Mouse (Mus musculus) heart, postnatal 25 days (tissue): ENCODE data around the gene Gm6309. TPM values are rescaled to one million over a fixed set of nuclear protein-coding genes. Genes with fewer than 3 reads are reported as not detected.
A peak's percentile ranks its signal among the peaks of the same experiment; 100 is the strongest.
"Not testable (repeated sequence)": the region's sequence is repeated elsewhere in the genome, so short reads cannot be mapped to it uniquely, and the experiment has no call there.

ENCODE experiments used
- DNase-seq: peaks from one replicate; pipeline ENCODE4 v3.0.0; 2022; ENCODE audit warnings: low spot score
- intact Hi-C: fragments of 180-260 bp; cut with DNase I; formaldehyde crosslinking; loops from one replicate; pipeline ENCODE4 v1.15.1; 2025
- total RNA-seq, 2 experiments: library from RNA; stranded (reverse); gene quantifications; 2 replicates each; pipeline ENCODE4 v1.2.3; 2021

Gene Gm6309
- not detected for total RNA-seq

DNA sequence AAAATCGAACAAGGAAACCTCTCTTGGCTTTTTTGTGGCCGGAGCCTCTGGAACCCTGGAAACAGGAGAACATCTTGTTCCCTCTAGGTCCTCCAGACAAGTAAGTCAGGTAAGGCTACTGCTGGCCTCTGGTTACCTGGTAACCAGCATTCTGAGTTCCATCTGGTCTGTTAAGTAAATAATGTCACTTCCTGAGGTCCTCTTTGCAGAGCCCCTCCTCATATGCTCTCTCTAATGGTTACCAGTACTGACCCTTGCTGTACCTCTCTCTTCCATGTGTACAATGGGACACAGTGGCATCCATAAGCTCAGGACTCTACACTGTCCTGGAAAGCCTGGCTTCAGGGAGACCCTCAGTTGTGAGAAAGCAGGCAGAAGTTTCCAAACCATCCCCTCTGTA lies at the start of gene Gm6309:
Gene Gm6309, minus strand, starts transcription at position 101 of the 400 bp plus-strand sequence.
- intact Hi-C loops, result not testable (repeated sequence)

DNA sequence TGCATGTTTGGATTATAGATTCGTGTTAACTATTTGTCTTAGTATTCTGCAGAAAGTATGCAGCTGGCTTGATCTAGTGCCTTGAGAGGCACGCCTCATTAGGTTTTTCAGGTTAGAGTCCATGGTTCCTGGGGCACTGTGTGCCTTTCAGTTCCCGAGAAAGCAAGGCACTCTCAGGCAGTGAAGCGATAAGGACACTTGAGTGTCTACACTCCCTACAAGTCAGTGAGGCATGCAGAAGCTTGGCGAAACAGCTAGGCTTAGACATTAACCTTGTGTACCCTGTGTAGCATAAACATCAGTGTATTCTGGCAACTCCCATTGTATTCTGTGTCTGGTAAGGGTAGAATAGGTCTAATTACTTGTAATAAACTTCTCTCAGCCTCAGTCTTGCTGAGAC lies 35.0 kb upstream of the Gm6309 start:
- DNase-seq, result no peak
- intact Hi-C loops, result no loop called here

More for the DNA sequence above, at the start of gene Gm6309:
- DNase-seq, result not testable (repeated sequence)

DNA sequence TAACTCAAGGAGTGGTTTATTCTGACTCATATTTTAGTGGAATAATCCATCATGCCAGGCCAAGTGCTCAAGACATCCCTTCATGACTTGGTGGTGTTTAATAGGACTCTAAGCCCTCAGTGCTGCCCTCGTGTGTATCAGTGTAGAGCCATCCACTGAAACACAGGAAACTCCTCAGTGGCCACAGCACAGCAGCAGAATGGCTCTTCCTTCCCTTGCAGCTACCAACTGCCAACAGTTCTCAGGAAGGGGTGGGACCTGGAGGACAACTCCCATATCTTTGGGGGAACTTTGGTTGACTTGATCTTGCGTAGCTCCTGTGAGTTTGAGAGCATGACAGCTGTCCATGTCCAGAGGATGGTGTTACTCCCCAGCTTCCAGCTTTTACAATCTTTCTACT lies 33.4 kb upstream of the Gm6309 start:
- intact Hi-C loops, result no loop called here

DNA sequence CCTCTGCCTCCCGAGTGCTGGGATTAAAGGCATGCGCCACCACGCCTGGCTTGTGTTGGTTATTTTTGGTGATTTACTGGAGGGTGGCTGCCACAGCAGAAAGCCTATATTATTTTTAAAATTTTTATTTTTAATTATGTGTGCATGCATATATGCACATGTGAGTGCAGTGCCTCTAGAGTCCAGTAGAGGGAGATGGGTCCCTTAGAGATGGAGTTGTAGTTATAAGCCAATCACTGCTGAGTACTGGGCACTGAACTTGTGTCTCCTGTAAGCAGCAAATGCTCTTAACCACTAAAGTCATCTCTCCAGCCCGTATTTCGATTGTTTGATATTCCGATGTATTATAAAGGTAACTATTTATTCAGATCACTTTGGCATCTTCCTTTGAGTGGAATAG lies 30.1 kb upstream of the Gm6309 start:
- intact Hi-C loops, result no loop called here
- DNase-seq, result no peak

More for the DNA sequence above, 33.4 kb upstream of the Gm6309 start:
- no peak for DNase-seq

DNA sequence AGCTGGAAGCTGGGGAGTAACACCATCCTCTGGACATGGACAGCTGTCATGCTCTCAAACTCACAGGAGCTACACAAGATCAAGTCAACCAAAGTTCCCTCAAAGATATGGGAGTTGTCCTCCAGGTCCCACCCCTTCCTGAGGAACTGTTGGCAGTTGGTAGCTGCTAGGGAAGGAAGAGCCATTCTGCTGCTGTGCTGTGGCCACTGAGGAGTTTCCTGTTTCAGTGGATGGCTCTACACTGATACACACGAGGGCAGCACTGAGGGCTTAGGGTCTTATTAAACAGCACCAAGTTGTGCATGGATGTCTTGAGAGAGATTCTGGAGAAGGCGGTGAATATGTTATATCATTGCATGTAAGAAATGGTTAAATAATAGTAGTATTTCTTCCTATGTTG lies 29.0 kb upstream of the Gm6309 start:
- no peak for DNase-seq
- intact Hi-C loops, result no loop called here

DNA sequence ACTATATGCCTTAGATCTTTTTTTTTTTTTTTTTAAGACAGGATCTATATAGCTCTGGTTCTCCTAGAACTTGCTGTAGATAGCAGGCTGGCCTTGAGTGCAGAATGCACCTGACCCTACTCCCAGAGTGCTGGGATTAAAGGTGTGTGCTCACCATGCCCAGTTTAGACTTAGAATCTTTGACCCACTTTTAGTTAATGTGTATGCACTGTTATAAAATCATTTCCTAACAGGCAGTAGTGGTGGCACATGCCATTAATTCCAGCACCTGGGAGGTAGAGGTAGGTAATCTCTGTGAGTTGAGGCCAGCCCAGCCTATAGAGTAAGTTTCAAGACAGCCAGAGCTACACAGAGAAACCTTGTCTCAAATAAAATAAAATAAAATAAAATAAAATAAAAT lies 28.6 kb upstream of the Gm6309 start:
- intact Hi-C loops, result no loop called here
- DNase-seq, result no peak

DNA sequence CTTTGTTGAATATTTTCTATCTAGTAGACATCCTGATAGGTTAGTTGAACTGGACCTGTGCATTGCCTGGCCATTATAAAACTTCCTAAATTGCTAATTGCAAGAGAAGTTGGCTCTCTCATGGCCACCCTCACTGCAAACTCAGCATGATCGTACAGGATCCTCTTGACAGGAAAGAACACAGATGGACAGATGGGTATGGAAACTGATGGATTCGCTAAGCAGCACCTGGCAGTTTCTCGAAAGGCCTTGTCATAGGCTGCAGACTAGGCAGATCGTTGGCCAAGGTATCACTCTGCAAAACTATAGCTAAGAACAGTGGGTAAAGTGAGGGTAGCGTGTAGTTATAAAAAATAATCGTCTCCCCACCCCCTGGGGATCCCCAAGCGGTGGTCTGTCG lies 22.8 kb upstream of the Gm6309 start:
- no peak for DNase-seq
- intact Hi-C loops, result no loop called here

DNA sequence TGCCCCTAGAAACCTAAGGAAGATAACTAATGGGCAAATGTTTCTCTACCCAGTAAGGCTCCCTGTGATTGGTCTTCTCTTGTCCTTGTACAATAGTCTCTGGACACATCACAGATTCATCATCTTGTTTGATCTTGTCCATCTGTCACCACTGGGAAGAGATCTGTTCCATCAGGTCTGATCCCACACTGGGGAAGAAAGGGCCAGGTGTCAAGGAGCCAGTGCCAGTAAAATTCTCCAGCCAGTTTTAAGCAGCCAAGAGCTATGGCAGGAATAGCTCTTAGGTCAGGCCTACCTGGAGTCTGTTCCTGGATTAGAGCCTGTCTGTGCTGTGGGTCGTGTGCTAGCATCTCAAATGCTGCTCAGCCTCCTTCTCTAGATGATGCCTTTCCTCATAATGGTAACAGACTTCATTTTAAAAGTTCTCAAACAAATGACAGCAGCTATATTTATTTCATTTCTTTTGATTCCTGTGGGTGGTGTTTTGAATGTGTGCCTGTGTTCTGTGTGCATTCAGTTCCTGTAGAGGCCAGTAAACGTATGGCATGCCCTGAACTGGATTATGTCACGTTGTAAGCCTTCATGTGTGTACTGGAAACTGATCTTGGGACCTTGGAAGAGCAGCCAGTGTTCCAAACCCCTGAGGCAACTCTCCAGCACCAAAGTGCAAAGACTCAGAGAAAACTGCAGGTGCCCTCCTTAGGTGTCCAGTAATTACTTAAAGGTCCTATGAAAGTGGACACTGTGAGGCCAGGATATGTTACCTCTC lies 20.2 kb upstream of the Gm6309 start:
- intact Hi-C loops, result no loop called here

DNA sequence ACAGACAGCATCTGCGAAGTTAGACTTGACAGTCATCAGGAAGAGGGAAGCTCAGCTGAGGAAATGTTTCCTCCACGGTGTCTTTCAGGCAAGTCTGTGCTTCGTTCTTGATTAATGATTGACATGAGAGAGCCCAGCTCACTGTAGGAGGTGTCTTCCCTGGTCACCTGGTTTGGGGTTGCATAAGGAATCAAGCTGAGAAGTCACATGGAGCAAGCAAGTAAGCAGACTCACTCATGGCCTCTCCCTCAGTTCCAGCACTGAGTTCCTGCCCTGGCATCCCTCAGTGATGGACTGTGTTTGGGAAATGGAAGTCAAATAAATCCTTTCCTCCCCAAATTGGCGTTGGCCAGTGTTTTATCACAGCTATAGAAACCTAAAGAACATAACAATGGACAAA lies 19.6 kb upstream of the Gm6309 start:
- no peak for DNase-seq
- intact Hi-C loops, result no loop called here

More for the DNA sequence above, 20.2 kb upstream of the Gm6309 start:
- no peak for DNase-seq

DNA sequence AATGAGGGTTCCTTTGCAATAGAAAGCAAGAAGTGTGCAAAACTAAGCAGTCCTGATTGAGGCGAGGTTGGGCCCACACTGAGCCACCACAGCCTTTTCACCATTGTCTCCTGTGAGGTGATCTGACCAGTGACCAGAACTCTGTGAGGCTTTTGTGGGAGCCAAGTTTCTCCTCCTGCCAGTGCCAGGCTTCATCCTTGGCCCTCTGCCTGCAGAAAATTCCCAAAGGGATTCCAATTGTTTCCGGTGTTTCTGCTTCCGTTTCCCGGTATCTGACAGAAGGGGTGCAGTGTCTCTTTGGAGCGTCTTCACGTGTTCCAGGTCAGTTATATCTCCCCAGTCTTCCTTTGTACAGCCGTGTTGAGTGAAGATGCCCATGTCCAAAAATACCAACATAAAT lies 18.2 kb upstream of the Gm6309 start:
- no peak for DNase-seq
- intact Hi-C loops, result no loop called here

DNA sequence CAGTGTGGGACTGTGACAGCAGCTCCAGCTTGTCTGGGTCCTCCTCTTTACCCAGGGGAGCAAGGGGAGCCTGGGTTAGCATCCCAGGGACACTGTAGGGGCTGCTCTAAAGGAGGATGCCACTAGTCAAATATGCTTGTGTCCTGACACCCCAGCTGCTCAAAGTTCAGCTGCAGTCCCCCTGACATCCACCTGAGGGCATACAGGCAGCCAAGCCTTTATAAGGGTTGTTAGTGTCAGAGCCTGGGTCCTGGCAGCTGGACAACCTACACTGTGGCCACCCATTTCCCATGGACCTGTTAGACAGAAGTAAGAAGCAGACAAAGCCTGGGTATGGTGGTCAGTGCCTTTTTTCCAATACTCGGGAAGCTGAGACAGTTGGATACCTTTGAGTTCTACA lies 17.6 kb upstream of the Gm6309 start:
- DNase-seq, result no peak
- intact Hi-C loops, result no loop called here

DNA sequence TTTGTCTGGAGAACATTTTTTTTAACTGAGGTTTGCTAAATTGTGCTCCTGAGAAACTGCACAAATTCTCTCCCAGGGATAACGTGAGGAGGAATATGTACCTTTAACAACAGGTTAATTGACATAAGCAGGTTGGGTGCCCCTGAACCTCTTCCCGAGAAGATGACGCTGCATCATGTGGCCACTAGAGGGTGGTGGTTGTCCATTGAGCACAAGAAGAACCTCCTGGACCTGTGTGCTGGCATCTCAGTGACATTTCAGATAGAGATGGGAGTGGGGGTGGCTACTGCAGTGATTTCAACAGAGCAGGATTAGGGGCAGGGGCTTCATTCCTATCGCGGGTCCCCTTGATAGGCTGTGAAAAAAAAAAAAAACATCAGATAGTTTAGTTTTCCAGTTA lies 16.9 kb upstream of the Gm6309 start:
- intact Hi-C loops, result loop anchor here (1.0 kb wide), 1 partner anchor 116 kb away; no protein-coding TSS in a partner anchor
- DNase-seq, result peak; percentile 11

DNA sequence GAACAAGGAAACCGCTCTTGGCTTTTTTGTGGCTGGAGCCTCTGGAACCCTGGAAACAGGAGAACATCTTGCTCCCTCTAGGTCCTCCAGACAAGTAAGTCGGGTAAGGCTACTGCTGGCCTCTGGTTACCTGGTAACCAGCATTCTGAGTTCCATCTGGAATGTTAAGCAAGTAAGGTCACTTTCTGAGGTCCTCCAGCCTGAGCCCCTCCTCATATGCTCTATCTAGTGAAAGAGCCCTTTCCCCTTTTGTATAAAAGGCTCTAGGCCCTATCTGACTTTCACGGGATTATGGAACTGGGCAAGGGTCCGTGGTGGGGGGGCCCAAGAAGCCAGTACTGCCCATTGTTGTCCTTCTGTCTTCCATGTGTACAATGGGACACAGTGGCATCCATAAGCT lies 14.7 kb upstream of the Gm6309 start, which contains the start of gene 1700001J03Rik:
Gene 1700001J03Rik, minus strand, starts transcription at position 101 of the 400 bp plus-strand sequence.
- DNase-seq, intact Hi-C loops: not testable (repeated sequence)

DNA sequence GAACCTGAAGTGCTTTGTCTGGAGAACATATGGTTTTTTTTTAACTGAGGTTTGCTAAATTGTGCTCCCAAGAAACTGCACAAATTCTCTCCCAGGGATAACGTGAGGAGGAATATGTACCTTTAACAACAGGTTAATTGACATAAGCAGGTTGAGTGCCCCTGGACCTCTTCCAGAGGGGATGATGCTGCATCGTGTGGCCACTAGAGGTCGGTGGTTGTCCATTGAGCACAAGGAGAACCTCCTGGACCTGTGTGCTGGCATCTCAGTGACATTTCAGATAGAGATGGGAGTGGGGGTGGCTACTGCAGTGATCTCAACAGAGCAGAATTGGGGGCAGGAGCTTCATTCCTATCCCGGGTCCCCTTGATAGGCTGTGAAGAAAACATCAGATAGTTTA lies 2.2 kb upstream of the Gm6309 start:
- intact Hi-C loops, DNase-seq: not testable (repeated sequence)

DNA sequence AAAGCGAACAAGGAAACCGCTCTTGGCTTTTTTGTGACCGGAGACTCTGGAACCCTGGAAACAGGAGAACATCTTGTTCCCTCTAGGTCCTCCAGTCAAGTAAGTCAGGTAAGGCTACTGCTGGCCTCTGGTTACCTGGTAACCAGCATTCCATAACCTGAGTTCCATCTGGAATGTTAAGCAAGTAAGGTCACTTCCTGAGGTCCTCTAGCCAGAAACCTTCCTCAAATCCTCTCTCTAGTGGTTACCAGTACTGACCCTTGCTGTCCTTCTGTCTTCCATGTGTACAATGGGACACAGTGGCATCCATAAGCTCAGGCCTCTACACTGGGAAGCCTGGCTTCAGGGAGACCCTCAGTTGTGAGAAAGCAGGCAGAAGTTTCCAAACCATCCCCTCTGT lies 10.1 kb downstream of the Gm6309 start, which contains the start of gene Gm5565:
Gene Gm5565, minus strand, starts transcription at position 101 of the 400 bp plus-strand sequence.
- DNase-seq, intact Hi-C loops: not testable (repeated sequence)

DNA sequence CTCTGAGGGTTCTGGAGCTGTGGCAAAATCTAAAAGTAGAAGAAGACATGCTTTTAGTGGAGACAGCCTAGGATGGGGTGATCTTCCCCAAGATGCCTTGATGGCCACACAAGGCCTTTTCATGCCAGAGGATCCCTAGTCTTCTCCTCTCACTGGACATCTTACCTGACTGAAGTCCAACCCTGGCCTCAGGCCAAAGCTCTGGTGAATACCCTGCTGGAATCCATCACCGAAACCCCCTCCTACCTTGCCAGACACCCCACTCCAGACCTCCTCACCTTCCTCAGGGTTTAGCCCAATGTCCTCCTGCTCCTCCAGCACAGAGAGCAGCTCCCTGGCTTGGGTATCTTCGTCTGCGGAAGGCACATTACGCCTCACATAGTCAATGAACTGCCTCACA lies 12.2 kb downstream of the Gm6309 start:
- intact Hi-C loops, DNase-seq: not testable (repeated sequence)

DNA sequence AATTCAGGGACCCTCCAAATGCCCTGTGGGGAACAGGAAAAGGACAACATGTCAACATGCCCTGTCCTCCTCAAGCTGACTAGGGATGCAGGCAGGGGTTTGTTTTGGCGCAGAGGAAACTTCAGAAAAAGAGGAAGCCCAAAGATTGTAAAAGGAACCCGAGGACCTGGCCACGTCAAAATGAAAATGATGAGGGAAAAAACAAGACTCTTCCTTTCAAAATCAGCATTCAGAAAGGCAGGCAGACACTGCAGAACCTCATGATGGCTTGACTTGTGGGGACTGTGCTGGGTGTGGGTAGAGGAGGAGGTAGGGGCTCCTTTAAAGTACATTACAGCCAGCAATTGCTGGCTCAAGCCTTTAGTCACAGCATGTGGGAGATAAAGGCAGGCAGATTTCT lies 20.1 kb downstream of the Gm6309 start:
- intact Hi-C loops, result no loop called here
- no peak for DNase-seq

DNA sequence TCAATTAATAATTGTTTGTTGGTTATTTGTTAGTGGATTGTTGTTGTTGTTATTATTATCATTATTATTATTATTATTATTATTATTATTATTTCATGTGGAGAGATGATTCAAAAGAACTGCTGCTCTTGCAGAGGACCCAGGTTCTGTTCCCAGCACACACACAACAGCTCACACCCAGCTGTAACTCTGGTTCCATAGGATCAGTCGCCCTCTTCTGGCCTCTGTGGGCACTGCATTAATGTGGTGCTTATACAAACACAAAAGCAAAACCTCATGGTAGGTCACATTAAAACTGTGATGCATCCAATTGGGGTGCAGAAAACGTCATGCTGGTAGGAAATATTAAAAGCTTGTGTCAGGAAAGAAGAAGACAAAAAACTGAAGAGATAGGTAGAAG lies 22.6 kb downstream of the Gm6309 start:
- no peak for DNase-seq
- intact Hi-C loops, result no loop called here
